Mouse (Mus musculus) ES-Bruce4 (cell line): ENCODE measurements at regions not wholly inside any gene's neighbourhood (a gene's known extent, or its start where the extent isn't known, plus 50 kb on each side); places are given as distances from the start of the nearest gene placed in this dataset.
A peak's percentile ranks its signal among the peaks of the same experiment; 100 is the strongest.

ENCODE experiments used
- CTCF ChIP-seq: IDR thresholded peaks from one replicate; pipeline ENCODE4 v1.8.1; 2011; ENCODE audit warnings: low read depth, low read length
- EP300 ChIP-seq: IDR thresholded peaks from 2 replicates; pipeline ENCODE4 v1.6.1; 2011; ENCODE audit warnings: low read depth, low read length; ENCODE audit not compliant: insufficient read depth
- POLR2A ChIP-seq: IDR thresholded peaks from one replicate; pipeline ENCODE4 v1.8.1; 2011; ENCODE audit warnings: low read length; ENCODE audit not compliant: insufficient read depth

- TF ChIP-seq CTCF (peak; percentile 82), POLR2A (no peak), EP300 (no peak)
These were observed 2588.4 kb upstream of the 5930422O12Rik start for GRCm38 (mm10) chr8:30840064-30840463.
